Mouse (Mus musculus): ENCODE data around the gene Togaram1.
A peak's percentile ranks its signal among the peaks of the same experiment; 100 is the strongest.

The Togaram1 gene

DNA sequence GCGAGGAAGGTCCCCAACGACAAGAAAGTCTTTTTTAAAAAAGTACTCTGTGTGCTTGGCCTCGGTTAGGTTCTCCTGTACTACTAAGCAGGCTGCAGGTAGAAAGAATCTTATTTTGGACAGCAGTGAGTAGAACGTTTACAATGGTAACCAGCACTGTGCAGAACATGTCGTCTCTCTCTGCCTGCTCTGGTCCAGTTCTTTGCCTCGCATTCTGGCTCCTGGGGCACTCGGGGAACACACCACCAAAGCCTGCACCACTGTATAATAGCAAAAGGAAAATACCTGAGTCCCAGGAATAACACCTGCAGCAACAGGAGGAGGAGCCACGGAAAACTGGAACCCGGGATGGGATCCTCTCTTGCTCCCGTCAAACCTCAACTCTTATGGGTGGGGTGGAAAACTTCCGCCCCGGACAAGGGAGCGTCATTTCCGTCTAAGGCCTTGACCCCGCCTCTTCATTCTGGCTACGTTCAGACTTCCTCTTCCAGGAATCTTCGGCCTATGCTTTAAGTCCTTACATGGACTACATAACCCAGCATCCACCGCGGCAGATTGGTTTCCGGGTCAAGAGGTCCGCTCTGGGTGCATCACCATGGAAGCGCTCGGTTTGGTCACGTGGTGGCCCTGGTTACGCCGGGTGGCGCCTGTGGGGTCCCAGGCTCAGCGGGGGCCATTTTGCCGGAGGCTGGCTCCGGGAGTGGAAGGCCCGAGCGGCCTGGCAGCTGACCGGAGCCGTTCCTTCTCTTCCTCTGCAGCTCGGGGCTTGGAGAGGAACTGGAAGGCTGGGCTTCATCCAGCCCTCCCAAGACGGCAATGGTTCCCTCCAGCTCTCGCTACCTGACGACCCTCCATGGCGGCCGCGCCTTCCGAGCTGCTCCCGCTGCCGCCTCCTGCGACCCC, at the start of gene Togaram1, which contains the start of gene Klhl28:
Gene Togaram1 (plus strand): TSS at position 681 of the 903 bp plus-strand sequence.
Gene Klhl28 (minus strand): TSS at position 411 of the 903 bp plus-strand sequence.
- DNase-seq, result peak; percentile 100

DNA sequence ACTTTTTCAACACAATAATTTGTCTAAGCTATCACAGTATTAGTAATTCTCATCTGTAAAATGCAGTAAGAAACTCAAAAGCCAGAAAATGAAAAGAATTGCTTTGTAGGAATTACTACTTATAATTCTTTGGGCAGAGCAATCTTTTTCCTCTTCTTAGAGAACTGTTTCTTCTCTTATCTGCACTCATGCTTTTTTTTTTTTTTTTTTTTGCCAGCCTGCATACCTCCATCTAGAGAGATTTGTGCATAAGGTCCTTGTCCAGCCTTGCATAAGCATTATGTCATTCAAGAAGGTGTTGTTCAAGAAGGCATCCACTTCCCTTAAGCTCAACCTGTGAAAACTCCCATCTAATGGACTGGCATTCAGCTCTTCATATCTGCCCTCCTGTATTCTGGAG, 48.9 kb upstream of the Togaram1 start:
- DNase-seq, result no peak

DNA sequence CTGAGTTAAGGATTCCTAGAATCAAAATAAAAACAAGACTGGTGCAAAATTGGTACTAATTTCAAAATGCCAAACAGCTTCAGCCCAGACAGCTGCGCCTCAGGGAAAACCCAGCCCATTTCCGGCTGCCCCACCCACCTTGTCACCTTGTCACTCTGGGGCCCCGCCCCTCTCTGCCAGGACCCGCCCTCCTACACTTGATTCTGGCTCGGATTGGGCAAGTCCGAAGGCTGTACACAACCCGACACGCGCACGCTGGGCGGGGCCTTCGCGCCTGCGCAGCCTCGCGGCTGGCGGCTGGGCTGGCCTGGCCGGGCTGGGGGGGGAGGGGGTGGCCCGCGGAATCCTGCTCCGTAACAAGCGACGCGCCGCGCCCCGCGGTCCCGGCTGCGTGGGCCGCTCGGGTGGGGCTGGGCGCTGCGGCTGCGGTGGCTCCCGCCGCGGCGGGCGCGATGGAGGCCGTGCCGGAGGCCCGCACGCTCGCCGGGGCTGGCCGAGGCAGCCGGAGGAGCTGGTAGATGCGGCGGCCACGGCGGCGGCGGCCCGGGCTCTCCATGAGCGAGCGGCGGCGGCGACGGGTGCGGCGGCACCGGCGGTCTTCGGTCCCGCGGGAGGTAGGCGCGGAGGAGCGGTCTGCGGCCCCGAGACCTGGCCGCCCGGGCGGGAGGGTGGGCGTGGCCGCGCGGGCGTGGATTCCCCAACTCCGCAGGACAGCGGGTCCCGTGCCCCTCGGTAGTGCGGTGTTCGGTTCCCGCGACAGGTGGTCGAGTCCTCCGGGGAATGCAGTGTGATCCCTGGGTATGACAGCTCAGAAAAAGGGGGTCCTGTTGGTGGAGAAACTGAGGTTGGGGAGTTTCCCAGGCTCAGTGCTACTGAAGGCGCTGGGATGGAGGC, 47.8 kb upstream of the Togaram1 start, which contains the start of gene Gm527:
Gene Gm527 (plus strand): TSS at position 329 of the 894 bp plus-strand sequence.
- peak; percentile 96 for DNase-seq

DNA sequence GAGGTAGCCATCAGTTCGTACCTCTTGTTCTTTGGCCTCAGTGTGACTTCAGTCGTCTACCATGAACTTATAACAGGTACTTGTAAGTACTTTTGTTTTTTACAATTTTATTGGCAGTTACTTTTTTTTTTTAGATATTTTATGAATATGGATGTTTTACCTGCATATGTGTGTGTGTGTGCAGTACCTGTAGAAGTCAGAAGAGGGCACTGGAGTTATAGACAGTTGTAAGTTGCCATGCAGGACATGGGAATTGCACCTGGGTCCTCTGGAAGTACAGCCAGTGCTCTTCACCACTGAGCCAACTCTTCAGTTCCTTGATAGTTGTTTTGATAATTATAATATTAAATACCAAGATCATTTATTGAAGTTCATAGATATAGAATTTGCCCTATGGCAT, 28.1 kb upstream of the Togaram1 start:
- no peak for DNase-seq

DNA sequence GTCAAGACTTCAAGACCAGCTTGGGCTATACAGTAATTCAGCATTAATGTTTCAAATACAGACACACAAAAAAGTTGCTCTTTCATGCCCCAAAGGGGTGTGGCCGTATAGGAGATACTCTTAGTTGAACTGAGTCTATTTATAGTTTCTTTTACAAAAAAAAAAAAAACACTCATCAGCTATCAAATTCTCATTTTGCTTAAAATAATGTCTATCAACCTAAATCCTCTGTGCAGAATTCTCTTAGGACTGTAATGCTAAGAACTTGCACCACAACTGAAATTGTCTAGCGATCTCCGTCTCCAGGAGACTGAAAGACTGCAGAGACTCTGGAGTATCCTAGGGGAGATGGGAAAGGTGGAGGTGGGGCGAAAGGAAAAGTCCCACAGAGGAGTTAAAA, 1.0 kb upstream of the Togaram1 start:
- no peak for DNase-seq

DNA sequence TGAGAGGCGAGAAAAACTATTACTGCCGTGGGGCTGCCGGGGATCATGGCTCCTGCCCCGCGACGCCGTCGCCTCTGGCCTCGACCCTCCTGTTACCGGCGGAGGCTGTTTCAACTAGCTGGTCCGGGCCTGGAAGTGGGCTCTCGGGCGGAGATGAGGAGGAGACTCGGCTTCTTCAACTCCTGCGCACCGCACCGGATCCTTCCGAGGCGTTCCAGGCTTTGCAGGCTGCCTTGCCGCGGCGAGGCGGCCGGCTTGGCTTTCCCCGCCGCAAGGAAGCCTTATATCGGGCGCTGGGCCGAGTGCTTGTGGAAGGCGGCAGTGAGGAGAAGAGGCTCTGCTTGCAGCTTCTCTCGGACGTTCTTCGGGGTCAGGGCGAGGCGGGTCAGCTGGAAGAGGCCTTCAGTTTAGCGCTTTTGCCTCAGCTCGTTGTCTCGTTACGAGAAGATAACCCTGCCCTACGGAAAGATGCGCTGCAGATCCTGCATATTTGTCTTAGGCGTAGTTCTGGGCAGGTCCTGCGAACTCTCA, 562 bp downstream of the Togaram1 start:
- DNase-seq, result peak; percentile 21

DNA sequence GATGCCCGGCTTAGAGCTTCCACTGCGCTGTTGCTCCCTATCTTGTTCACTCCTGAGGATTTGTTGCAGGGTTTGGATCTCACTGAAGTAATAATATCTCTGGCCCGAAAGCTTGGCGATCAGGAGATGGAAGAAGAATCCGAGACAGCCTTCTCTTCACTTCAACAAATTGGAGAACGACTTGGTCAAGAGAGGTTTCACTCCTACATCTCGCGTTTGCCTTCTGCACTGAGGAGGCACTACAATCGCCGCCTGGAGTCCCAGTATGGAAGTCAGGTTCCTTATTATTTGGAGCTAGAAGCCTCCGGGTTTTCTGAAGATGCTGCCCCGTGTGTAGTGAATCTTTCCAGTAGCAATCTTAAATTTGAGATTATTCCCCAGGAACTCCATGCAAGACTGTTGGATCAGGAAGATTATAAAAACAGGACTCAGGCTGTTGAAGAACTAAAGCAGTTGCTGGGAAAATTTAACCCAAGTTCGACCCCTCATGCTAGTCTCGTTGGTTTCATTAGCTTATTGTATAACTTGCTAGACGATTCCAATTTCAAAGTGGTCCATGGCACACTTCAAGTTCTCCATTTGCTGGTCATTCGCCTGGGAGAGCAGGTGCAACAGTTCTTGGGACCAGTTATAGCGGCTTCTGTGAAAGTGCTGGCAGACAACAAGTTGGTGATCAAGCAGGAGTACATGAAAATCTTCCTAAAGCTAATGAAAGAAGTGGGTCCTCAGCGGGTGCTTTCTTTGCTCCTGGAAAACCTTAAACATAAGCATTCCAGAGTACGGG, 1.2 kb downstream of the Togaram1 start:
- no peak for DNase-seq

DNA sequence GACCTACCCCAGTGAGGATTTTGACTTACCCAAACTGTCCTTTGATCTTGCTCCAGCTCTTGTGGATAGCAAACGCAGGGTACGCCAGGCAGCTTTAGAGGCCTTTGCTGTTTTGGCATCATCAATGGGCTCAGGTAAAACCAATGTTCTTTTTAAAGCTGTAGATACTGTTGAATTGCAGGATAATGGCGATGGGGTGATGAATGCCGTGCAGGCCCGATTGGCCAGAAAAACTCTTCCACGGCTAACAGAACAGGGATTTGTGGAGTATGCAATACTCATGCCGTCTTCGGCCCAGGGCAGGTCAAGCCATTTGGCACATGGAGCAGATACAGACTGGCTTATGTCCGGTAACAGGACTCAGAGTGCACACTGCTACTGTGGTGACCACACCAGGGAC, 1.9 kb downstream of the Togaram1 start:
- DNase-seq, result no peak

DNA sequence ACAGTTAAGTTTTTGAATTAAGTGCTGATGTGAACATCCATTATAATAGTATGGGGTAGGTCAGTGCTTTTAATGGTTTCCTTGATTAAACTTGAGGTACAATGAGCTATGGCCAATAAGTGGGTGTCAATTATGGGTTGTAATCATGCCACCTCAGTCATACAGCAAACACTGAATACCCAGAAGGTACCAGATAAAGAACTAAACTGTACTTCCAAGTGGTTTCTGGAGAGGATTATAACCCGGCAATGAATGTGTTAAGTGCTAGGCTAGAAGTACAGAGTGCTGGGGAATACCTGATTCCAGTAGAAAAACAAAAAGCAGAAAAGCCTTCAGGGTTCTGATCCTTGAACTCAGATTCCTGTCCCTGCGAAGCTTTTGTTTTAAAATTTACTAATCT, 2.5 kb downstream of the Togaram1 start:
- DNase-seq, result no peak

DNA sequence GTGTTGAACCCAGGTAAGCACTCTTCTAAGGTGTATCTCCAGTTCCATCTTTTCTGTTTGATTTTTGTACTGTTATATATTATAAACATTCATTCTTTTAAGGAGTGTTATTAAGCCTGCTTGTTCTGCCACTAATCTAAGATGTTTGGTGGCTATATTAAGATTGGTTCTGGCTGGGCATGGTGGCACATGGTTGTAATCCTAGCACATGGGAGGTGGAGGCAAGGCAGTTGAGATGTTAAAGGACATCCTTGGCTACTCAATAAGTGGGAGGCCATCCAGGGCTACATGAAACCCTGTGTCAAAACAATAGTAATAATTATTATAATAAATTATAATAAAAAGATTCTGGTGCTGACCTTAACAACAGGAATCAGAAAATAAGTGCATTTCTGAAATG, 5.8 kb downstream of the Togaram1 start:
- no peak for DNase-seq

DNA sequence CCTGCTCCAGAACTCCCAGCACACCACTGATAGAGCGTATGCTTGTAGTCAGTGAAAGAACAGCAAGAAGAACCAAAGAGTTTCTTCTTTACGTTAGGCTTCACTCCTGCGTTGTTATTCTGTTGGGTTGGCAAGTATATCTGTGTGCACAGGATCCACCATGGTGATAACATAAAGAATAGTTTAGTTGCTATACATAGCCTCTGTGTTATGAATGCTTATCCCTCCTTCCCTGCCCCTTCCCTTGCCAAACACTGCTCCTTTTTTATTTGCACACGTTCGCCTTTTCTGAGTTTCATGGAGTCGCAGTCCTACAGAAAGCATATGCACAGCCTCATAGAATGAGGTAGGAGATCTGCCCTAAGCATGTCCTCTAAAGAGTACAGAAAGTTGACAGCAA, 6.5 kb downstream of the Togaram1 start:
- DNase-seq, result no peak

DNA sequence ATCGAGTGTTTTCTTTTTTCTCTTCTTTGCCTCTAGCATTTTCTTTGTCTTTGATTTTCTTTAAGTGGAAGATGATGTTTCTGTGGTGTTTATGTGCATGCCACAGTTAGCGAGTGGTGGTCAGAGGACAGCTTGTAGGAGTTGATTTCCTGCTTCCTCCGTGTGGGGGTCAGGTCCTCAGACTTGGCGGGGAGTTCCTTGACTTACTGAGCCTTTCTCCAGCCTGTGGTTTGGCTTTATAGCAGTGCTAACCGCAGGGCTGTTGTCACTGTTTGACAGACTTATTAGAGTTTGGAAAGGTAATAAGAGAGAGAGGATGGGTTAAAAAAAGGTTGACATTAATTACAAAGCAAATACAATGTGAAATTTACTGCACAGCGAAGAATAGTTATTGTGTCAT, 10.0 kb downstream of the Togaram1 start:
- DNase-seq, result no peak

DNA sequence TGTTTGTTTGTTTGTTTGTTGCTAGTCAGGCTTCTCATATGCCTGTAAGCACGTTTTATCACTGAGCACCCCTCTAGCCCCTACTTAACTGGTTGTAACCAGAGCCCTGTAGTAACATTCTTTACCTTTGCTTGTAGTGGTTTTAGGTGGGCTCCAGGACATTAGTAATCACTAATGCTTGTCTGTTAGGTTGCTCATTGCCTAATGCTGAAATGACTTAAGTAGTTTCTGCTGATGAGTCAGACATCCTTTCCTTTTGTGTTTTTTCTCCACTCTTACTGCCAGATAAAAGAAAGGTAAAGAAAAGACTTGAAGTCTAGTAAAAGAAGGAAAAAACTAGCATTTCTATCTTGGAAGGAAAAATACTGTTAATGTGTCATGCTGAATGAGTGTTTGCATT, 10.6 kb downstream of the Togaram1 start:
- no peak for DNase-seq

DNA sequence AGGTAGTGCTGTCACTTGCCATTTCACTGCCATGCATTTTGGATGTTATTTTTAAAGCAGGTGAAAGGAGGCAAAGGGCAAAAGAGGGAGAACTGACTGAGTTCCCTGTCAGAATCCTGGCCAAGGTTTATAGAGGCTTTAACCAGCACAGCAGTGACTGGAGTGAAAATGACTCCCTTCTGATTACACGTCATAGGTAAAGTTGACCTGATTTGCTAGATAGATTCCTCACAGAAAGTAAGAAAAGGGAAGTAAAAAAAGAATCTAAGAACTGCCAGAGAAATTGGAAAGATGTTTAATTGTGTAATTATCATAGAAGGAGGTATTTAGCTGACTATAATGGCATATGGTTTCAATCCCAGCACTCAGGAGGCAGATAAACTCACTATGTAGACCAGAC, 11.9 kb downstream of the Togaram1 start:
- DNase-seq, result no peak

DNA sequence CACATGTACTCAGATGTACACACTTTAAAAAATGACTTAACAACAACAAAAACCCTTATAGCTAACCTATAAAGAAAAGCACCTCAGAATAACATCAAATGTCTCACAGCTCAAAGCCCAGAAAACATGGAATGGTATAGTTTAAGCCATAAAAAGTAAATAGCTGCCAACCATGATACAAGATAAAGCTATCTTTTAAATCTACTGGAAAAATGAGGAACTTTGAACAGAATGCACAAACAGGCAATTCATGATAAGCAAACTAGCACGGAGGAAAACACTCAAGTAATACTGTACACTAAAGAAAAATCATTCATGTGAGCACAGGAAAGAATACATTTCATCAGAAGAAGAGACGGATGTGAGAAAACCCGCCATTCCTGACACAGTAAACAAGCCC, 42.1 kb downstream of the Togaram1 start:
- no peak for DNase-seq

DNA sequence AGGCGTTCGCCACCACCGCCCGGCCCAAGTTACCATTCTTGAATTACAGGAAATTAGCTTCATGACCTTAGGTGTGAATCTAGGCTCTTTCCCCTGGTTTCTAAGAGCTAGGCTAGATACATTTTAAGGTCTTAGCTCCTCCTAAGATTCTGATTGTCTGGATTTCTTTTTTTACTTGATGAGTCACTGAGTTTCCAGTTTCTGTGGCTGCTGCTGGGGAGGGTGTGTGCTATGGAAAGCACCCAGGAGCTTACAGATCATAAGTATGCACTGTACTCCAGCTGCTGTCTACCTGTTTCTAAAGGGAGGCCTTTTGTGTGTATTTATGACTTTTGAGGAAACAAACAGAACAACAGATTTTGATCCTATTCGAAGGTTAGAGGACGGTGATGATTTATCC, 57.2 kb downstream of the Togaram1 start:
- DNase-seq, result no peak

DNA sequence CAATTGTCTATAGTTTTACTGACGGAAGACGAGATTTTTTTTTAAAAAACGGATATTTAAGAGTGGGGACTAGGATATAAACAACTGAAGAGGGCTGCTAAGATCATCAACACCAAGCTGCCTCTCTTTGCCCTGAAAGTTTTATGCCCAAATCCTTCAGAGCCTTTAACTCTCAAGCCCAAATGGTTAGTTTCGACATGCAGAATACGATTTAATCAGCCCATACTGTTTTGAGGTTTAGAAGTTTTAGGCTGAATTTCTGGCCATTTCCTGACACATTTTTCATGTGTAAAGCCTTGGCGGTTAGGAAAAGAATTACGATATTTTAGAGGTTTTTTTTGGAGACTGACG, 70.2 kb downstream of the Togaram1 start:
- no peak for DNase-seq

DNA sequence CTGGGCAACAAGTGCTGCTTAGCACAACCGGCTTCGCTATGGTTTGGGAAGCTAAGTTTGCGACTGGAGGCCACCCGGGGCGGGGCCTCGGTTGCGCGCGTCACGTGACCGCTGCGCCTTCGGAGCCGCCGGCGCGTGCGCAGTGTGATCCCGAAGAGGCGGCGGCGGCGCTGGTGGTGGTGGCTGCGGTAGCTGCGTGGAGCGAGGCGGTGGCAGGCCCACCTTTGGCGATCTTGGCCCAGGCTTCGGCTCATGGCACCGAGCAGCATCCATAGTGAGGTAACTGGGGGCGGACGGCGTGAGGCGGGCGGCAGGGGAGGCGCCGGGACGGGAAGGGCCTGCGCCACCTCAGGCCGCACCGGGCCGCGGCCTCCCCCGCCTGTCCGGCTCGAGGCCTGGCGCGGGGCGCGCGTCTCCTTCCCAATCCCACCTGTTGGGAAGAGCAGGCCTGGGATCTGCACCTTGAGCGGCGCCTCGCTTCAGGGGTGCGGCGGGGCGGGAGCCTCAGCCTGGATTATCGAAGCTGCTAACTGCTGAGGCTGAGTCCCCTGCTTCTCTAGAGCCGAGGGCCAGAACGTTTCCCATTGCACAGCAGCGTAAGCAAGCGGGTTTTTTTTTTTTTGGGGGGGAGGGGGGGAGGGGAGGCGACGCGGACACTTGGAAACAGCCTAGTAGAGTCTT, 70.7 kb downstream of the Togaram1 start, which contains the start of gene Prpf39:
Gene Prpf39 (plus strand): TSS at position 144 of the 681 bp plus-strand sequence.
- peak; percentile 89 for DNase-seq

DNA sequence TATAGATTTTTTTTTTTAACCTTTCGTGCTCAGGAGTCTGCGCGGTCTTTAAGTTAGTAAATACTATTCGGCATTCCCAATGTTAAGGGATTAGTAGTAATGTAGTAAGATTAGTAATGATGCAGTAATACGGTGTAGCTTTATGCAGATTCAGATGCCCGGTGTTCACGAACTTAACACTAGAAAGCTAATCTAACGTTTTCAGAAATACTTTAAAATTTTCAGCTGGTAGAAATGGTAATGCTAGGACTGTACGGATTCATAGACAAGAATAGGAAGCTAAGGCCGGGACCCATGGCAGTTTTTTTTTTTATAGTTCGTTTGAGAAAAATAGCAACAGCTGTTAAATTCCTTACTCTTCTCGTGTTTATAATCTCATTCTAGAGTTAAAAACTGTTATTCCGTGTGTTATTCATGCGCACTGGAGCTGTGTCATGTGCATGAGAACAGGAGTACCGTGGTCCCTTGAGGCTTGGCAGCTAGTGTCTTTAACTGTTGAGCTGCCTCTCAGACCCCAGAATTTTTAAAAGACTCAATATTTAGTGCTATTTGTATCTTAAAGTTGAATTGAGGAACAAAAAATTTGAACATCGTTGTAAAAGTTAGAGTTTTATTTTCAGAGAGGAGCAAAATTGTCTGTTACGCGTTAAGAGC, 71.4 kb downstream of the Togaram1 start:
- DNase-seq, result no peak

DNA sequence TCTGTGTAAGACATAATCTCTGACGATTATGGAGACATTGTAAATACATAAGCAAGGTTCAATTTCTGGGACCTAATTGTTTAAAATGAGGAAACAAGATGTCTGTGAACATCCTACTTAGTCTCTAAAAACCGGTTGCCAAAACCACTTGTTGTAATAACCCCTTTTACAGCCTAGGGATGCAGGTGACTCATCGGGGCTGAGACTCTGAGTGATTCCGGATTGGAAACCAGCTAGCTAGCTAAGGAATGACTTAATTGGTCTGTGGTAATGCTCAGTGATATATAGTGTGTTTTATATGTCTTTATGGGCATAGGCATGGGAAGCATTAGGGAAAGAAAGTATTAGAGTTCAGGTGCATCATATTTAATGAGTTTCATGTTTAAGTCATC, 71.9 kb downstream of the Togaram1 start:
- DNase-seq, result no peak

DNA sequence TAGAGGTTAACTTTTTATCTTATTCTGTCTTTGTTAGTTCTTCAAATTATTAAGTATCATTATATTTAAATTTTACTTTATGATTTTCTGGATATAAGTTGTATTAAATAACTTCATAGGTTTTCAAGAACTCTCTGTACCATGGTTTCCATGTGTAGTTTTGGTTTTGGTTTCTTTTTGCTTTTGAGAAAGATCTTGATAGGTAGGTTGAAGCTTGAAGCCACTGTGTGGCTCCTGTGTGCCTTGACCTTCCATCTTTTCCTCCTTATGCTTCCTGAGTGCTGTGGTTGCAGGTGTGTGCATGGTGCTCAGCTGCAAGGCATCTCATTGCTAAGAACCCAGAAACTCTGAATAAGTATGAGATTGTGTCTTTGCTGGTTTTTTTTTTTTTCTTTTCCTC, 83.2 kb downstream of the Togaram1 start:
- no peak for DNase-seq

Data from layer of hippocampus, adult 9-11 months (tissue).